Mouse (Mus musculus) kidney, postnatal 10 days (tissue): ENCODE results near the gene Abcc2.

Experiments
- DNase-seq: peaks from one replicate; pipeline ENCODE4 v3.0.0; 2021; ENCODE audit warnings: mixed read lengths

Abcc2 gene

DNA sequence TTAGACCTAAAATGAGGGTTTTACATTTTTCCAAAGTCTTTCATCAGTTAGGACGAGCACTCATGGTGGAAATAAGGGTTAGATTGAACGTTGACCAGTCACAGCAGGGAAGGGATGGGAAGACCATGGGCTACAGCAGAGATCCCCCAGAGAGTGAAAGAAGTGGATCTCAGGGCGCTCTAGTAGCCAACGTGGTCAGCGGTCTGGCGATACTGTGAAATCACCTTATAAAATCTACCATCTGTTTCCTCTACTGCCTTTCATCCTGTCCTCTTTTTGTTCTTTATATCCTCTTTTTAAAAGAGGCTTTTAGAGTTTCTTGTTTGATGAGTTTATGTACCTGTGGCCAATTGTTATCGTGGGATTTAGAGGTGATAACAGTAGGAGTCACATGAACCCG lies 2.8 kb downstream of the Abcc2 start:
- DNase-seq: no peak

DNA sequence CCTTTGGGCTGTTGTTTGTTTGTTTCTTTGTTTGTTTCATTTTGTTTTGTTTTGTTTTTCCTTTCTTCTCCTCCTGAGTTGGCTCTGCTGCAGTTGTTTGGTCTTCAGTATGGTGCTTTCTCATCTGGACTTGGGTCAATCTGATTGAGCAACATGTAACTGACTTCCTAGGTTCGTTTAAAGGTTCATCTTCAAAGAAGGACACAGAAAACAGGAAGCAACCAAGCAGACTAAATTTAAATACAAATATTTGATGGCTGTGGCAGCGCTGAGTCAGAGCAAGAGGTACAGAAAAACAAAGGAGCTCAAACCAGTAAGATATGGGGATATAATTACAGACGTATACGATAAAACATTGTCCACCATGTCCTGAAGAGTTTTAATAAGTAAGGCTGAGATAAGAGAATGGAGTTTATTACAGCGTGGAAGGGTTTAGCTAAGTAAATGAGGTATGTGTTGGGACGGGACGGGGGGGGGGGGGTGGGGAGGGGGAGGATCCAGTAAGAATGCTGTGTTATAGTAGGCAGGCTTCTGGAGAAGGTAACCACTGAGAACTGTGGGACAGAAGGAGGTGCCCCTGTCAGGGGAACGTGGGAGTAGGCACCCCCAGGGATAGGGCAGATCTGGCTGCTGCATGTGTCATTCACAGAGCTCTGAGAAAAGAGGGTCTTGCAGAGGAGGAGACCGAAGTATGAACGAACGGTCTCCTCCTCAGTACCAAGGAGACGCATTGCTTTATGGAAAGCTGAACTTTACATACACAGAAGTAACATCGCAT lies 4.4 kb downstream of the Abcc2 start:
- DNase-seq: no peak

DNA sequence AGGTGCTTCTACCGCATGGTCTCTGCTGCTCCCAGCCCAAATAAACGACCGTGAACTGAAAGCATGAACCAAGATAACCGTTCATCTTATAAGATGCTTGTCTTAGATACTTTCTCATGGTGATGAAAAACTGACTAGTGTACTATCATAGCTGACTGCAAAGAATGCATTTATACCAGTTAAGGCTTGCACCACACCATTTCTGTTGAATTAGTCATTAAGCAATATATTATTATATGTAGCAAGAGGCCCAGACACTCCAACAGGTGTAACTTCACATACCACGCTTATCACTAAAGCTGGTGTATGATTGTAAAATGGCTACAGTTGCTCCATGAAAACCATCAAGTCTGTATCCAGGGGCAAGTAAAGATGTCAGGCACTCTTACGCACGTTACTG lies 7.8 kb downstream of the Abcc2 start:
- no peak for DNase-seq

DNA sequence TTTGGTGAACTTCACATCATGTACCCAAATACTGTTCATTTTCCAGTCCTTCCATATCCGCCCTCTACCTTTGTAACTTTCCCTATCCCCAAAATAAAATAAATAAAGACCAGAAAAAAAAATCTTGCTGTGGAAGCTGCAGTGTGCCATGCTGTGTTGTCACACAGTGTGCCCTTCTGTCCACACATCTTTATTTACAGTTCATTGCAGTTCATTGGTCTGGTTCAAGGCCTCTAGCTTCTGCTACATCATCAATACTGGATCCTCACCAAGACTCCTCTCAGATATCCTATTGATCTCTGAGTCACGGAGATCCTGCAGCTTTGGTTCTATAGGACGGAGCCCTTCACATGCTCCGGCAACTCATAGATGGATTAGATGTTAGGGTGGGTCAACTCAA lies 10.5 kb downstream of the Abcc2 start:
- DNase-seq: no peak

DNA sequence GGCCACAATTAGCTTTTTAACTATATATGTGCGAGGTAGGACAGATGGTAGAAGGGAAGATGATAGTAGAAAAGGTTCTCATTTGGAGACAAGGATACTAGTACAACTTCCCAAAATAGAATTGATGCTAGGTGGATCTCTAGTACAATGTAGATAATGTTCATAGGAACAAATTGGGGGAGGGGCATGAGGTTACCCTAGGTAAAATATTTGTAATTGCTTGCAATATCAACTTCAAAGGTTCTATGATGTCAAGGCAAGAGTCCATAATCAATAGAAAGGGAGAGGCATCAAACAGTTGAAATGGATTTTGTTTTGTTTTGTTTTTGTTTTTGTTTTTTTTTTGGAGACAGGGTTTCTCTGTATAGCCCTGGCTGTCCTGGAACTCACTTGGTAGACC lies 12.0 kb downstream of the Abcc2 start:
- DNase-seq: no peak

DNA sequence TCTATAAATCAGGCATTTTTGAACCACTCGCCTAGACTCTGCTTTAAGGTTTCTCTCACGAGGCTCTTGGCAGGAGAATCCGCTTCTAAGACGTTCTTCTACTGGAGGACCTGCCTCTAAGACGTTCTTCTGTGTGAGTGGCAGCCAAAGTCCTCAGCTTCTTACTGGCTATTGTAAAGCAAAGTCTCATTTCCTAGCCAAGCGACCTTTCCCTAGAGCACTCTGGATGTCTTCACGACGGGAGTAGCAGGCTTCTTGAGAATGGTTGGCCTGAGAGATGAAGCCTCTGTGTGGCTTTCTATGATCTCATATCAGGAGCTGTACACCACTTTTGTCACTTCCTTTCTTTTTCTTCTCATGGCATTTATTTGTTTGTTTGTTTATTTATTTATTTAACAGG lies 13.5 kb downstream of the Abcc2 start:
- DNase-seq: no peak

DNA sequence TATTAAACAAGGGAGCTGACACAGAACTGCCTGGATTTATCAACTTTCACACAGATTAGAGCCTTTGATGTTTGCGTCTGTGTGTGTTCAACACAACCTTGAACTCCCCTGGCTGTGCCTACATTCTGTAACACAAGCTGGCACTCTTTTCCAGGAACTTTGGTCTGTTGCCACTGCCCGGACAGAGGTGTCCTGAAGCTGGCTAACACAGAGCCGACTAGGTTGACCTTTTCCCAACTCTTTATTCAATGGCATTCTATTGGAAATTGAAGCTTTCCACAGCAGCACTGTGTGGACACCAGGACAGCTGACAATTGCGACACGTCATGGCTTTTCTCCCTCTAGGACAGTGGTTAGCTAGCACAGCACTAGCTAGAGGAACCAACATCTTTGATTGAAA lies 15.2 kb downstream of the Abcc2 start:
- DNase-seq: no peak

DNA sequence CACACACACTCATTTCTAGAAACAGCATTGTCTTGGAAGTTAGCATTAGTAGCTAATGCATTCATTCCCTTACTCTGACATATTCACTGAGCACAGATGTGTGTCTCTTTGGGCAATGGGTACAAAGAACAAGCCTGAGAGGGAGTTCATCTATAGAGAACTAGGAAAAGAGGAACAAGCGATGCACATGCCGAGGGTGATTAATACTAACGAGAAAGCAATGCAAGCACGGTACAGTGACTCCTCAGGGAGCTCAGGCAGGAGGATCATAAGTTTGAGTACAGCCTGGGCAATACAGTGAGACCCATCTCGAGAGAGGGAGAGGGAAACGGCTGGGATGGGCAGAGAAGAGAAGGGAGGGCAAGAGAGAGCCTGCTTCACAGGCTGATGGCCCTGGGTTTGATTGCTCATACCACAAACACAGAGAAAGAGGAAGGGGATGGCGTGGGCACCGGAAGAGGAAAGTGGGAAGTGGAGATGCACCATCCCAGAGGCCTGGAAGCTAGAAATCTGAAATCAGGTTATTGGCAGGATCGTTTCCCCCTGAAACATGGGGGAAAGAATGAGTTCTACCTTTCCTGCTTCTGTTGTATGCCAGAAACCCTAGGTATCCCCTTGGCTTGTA lies 19.5 kb downstream of the Abcc2 start:
- no peak for DNase-seq

DNA sequence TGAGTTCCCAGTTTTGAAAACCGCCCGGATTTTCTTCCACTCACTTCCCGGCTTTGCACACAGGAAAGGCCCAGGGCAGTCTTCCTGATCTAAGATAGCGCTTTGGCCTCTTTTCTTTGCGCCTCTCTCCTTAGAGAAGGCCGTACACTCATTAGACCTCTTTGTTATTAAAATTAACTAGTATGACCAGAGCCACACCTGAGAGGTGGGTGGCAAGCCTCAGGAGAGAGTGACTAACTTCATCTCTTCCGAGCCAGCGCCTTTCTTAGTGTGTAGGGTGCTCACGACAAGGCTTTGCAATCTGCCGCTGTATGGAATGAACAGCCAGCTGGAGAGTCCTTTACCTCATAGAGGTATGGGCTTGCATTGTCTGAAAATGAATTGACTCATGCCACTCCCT lies 21.9 kb downstream of the Abcc2 start:
- no peak for DNase-seq

DNA sequence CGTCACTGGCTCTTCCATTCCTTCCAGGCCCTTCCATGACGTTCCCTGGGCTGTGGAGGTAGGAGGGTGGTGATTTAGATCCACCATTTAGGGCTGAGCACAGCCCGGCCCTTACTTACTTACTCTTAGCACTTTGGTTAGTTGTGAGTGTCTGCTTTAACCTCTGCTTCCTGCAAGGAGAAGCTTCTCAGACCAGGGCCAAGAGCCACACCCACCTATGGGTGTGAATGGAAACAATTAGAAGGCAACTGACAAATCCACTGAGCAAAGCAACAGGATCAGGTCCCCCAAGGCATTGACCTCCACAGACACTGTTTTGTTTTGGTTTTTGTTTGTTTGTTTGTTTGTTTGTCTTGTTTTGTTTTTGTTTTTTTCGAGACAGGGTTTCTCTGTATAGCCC lies 27.3 kb downstream of the Abcc2 start:
- DNase-seq: no peak

DNA sequence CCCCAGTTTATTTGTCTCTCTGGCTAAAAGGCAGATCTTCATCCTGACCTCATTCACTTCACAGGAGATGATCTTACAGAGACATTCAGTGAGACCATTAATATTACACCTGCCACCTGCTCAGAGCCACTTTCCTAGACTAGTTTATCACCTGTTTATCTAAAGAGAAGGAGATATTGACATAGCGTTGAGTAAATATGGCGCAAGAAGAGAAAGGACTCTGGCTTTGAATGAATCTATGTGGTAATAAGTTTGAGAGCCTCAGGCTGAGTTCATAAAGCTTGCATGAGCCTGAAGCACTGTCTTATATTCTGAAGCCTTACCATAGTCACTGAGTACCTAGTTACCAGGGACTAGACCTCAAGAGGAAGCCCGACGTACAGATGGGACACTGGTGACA lies 29.4 kb downstream of the Abcc2 start:
- no peak for DNase-seq

DNA sequence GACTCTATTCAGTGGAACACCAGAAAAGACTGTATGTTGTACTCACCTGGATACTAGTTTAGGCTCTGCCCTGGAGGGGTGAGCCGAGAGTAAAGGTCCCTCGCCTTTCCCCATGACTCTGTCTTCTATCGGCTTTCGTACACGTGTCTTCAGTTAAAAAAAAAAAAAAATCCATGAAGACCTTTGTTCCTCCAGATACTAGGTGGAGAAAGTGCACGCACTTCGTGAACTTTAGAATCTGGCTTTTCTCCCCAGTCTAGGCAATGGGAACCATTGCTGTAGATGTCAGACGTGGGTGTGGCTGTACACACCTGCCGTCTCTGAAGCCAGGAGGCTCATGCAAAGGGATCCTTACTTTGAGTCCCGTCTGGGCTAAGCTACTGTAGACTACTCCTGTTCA lies 31.3 kb downstream of the Abcc2 start:
- no peak for DNase-seq

DNA sequence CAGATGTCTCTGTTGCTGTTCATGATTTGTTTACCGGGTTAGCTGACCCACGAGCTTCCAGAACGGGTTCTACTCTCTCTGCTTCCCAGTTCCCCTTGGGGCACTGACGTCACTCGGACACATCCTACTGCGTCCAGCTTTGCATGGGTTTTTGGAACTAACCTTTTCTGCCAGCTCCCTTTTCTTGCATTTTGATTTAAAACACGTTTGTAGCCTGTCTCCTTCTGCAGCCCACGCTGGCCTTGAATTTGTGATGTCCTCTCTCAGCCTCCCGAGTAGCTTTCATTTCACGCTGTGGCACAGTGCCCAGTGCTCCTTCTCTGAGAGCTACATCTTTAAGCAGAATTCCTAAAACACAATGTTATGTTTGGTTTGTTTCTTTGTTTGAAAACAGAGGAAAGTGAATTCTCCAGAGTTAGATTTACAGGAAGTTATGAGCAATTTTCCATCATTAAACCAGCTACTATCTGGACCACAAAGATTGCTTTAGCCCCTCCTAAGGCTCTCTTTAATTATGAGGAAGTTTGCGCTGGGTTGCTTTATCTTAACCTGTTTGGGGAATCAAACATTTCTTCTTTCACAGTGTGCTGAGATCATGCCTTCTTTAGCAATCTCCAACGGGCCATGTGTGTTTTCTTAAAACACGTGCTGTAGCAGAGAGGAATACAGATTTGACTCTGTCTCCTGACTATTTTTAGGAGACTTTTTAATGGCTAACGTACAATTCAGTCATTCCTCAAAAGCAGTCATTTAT lies 33.8 kb downstream of the Abcc2 start:
- peak; percentile 33 for DNase-seq

DNA sequence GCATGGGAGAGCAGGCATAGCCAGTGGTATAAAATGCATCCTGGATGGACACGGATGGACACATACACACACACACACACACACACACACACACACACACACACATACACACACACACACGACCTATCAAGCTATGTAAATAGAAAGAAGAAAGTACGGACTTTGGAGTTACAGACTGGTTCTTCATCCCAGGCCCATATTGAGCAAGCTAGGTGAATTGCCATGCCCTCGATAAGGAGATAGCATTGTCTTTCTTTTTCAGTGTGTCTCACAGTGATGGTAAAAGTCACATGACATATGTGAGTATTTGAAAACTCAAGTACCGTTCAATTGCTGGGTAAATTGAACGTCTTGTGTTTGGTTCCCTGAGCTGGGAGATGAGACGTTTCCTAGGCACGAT lies 44.9 kb downstream of the Abcc2 start:
- DNase-seq: no peak

DNA sequence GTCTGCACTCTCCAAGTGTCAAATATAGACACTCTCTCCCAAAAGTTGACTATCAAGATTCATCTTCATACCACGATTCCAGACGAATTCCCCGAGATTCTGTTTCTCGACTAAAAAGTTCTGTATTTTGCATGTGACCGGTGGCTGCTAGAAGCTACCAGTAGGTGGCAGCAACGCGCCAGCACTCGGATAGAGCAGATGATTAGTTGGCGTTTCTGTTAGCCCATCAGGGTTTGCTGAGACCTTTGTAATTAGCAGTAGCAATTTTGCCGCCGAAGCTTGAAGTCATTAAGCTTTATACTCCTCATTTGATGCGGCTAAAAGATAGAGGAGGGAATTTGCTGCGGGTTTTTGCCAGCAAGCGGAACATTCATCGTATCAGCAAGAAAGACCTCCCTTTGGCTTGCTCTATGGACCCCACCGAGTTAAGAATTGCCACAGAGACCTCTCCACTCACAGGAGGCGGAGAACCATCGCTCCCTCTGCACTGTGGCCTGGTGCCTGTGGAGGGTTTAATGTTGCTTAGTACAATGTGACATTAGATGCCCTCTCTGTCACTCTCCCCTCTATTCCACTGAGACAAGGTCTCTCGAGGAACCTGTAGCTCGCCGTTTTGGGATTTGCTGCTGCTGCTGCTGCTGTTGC lies 50.6 kb downstream of the Abcc2 start:
- peak; percentile 89 for DNase-seq

DNA sequence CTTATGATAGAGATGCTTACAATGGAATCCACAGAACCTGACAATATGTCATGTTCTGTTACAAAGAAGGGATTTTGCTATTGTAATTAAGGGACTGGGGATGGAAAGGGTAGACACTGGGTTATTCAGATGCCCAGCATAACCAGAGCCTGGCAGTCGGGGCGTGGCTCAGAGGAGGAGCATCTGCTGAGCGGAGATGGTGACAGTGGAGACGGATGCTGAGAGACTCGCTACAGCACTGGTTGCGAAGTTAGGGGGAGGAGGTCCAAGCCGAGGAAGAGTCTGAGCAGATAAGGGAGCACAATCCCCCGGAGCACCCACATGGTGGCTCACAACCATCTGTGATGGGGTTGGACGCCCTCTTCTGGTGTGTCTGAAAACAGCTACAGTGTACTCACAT lies 61.2 kb downstream of the Abcc2 start:
- DNase-seq: no peak

DNA sequence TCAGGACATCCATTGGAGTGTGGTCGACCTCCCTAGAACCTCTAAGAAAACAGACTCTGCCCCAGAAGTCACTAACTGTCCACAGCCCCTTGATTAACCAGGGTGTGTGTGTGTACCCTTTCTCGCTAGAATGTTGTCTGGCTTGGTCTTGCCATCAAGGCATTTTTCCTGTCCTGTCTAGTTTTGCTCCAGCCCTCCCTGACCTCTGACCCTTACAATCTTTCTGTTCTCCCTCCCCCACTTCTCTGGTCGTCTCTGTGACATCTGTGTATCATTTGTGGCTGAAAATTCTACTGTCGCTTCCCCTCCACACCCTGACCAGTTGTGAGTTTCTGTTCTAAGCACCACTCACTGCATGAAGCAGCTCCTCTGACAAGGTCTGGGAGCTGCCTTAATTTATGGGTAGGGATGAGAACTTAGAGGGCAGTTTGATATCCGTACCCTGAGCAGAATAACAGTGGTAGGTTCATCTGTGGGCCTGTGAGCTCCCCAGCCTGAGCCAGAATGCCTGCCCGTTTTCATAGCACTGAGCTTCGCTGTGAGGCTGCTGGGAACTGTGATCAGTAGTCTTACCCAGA lies 63.4 kb downstream of the Abcc2 start:
- DNase-seq: no peak

DNA sequence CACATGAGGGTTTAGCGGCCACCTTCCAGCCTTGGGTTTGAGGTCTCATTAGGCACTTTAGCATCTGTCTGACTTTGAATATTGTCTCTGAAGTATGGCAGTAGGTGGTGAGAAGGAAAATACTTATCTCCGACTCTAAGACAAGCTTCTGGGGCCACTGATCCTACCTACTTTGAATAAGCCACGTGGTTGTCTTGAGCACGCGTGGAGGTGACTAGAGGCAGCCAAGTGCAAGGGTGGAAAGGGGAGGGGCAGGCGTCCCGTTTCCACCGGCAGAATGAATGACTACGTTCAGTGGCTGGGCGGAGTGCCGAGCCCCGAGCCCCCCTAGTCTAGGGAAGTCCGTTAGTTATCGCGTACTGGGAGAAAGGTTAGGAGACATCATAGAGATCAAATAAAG lies 65.1 kb downstream of the Abcc2 start:
- no peak for DNase-seq

DNA sequence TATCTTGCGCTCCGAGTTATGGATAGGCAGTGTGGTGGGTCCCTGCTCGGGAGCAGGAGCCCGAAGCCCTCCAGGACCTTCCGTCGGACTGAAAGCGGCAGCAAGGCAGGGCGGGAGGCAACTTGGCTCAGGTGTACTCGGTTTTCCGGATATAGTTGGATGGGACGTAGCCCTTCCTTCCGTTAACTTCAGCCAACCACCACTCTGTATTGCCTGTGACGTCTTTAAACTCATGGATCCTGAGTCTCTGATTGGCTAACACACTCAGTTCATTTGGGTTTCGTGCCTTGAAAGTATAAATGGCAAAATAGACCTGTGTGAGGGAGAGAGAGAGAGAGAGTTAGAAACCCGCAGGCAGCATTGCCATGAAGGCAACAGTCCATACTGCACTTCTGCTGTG lies 66.0 kb downstream of the Abcc2 start:
- no peak for DNase-seq

DNA sequence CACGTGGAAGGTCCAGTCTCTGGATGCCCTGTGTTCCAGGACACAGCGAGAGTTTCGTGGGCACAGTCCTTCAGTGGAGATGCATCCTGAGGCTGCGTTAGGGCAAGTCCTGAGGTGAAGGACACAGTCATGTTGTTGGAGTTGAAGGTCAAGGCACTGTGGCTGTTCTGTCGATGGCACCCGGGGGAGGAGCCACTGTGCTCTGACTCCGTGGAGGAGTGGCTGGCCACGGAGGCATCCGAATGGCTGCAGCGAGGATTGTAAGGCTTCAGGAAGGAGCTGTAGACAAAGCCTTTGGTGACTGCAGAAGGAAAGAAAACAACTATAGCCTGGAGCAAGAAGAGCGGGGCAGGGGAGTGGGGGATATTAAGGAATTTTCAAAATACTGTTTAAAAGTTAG lies 68.0 kb downstream of the Abcc2 start:
- DNase-seq: no peak

DNA sequence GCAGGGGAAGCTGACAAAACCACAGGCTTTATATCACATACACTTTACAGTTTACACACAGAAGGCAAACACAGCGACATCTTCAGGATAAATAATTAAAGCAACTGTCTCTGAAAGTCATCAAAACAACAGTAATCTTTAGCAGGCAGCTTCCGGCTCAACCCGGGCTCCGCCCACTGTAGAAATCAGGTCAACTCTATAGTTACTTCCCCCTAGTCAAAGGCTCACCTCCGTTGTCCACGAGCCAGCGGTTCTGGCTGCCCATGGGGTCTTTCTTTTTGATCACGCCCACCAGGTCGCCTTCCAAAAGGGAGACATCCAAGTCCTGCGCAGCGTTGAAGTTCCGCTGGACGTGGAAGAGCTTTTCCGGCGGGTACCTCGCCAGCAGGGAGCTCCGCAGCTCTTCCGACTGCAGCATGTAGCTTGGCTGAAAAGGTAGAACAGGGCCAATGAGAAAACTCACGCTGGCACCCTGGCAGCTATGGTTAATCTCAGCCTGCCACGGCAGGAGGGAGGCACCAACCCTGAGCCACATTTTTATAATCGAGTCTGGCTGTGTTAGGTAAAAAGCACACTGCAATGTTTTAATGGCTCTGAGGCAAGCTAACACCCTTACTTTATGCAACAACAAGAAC lies 70.1 kb downstream of the Abcc2 start:
- peak; percentile 27 for DNase-seq

DNA sequence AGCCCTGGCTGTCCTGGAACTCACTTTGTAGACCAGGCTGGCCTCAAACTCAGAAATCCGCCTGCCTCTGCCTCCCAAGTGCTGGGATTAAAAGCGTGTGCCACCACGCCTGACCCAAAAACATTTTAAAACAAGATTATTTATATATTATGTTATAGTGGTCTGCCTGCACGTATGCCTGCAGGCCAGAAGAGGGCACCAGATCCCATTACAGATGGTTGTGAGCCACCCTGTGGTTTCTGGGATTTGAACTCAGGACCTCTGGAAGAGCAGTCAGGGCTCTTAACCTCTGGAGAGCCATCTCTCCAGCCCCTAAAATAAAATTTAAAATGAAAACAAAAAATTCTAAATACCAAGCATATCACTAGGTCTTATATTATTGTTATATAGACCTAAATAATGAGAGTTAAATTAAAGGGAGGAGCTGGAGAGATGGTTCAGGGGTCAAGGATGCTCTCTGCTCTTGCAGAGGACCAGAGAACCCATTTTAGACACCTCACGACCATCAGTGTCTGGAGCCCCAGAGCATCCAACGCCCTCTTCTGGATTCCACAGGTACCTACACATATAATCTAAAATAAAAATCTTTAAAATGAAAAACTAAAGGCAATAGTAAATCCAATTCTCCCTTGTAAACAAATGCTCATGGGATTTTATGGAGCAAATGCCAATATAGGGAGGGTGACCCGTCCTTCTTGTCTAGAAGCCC lies 71.0 kb downstream of the Abcc2 start:
- DNase-seq: no peak
